Mouse (Mus musculus) bone marrow, adult 2 months (tissue): ENCODE results near the gene Idi1.
"Not testable (repeated sequence)": the region's sequence is repeated elsewhere in the genome, so short reads cannot be mapped to it uniquely, and the experiment has no call there.

Experiments
- CTCF ChIP-seq: fragments of 200-500 bp; IDR thresholded peaks from 2 replicates; pipeline ENCODE4 v1.5.1; 2011; ENCODE audit warnings: low read length, control low read depth; ENCODE audit not compliant: control insufficient read depth, insufficient read depth
- POLR2A ChIP-seq: fragments of 200-500 bp; IDR thresholded peaks from 2 replicates; pipeline ENCODE4 v1.6.1; 2011; ENCODE audit warnings: low read depth, mild to moderate bottlenecking, control low read depth, low read length, borderline replicate concordance; ENCODE audit not compliant: control insufficient read depth

DNA sequence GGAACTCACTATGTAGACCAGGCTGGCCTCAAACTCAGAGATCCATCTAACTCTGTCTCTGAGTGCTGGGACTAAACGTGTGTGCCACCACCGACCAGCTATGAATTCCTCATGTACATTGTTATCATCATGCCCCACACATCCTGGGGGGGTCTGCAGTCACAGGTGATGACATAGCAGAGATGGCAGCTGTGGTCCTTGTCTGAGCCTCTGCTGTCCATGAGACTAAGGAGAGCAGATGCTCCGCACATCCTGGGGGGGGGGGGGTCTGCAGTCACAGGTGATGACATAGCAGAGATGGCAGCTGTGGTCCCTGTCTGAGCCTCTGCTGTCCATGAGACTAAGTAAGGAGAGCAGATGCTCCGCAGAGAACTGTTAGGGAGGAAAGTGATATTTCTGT lies 55.8 kb downstream of the Idi1 start:
- not testable (repeated sequence) for TF ChIP-seq CTCF, POLR2A
